Mouse (Mus musculus) stomach, embryonic 14.5 days (tissue): ENCODE measurements around the gene Slc39a7. TPM values are rescaled to one million over a fixed set of nuclear protein-coding genes. Genes with fewer than 3 reads are reported as not detected.
A peak's percentile ranks its signal among the peaks of the same experiment; 100 is the strongest.

Experiments
- ATAC-seq: fragments of 200-750 bp; cut with Nextera tagmentation; 2 replicates; pipeline ENCODE4 v1.8.0; 2017; ENCODE audit warnings: low read depth, moderate TSS enrichment; ENCODE audit not compliant: insufficient number of reproducible peaks, insufficient read depth, low FRiP score
- H3K27ac ChIP-seq: fragments of 300-500 bp; sonication (generic); 2 replicates; pipeline ENCODE4 v1.5.1; 2014; ENCODE audit warnings: mild to moderate bottlenecking, low read length, moderate library complexity, mixed read lengths
- H3K27me3 ChIP-seq: fragments of 300-500 bp; sonication (generic); 2 replicates; pipeline ENCODE4 v1.6.1; 2014; ENCODE audit warnings: low read length, control low read depth, mixed read lengths; ENCODE audit not compliant: control insufficient read depth, insufficient read depth
- H3K36me3 ChIP-seq: fragments of 300-500 bp; sonication (generic); 2 replicates; pipeline ENCODE4 v1.6.1; 2014; ENCODE audit warnings: mild to moderate bottlenecking, control low read depth, low read length, moderate library complexity, mixed read lengths; ENCODE audit not compliant: control insufficient read depth, insufficient read depth
- H3K4me1 ChIP-seq: fragments of 300-500 bp; sonication (generic); 2 replicates; pipeline ENCODE4 v1.6.1; 2014; ENCODE audit warnings: low read length, control low read depth, mixed read lengths; ENCODE audit not compliant: control insufficient read depth, insufficient read depth
- H3K4me2 ChIP-seq: fragments of 300-500 bp; sonication (generic); replicated peaks from 2 replicates; pipeline ENCODE4 v1.6.1; 2014; ENCODE audit warnings: low read depth, low read length, control low read depth
- H3K4me3 ChIP-seq: fragments of 300-500 bp; sonication (generic); 2 replicates; pipeline ENCODE4 v1.5.1; 2014; ENCODE audit warnings: low read depth, low read length, control low read depth
- H3K9ac ChIP-seq: fragments of 300-500 bp; sonication (generic); replicated peaks from 2 replicates; pipeline ENCODE4 v1.6.1; 2014; ENCODE audit warnings: low read depth, mild to moderate bottlenecking, control low read depth, low read length, moderate library complexity, mixed read lengths
- H3K9me3 ChIP-seq: fragments of 300-500 bp; sonication (generic); 2 replicates; pipeline ENCODE4 v1.6.1; 2016; ENCODE audit warnings: low read depth, low read length, control low read depth; ENCODE audit not compliant: control insufficient read depth
- WGBS: fragments of 180-500 bp; shearing (Covaris S2); extraction: QIAGEN DNeasy Blood & Tissue Kit; methylation state at CpG from one replicate; pipeline ENCODE4 v1.1.7; 2014; 5-methylcytosine and 5-hydroxymethylcytosine counted together
- polyA plus RNA-seq: library from polyadenylated mRNA; unstranded; fragments of >200 nt; fragmentation: Nextera tagmentation; extraction: Ambion mirVana; gene quantifications from 2 replicates; pipeline ENCODE4 v1.2.1, GENCODE M21; 2014

The Slc39a7 gene
- polyA plus RNA-seq, 1 experiment from 2014 or later = 81.3 TPM

- H3K9ac ChIP-seq = no peak overlapping the region
- no peaks in the 10 kb centered on the region for H3K9me3 ChIP-seq
- 73% methylated on average over 17 of the region's 17 CpGs for WGBS
- peaks cover 19% of the 10 kb centered on the region for H3K36me3 ChIP-seq
- H3K4me2 ChIP-seq = peak overlapping the region; percentile 96
- no peaks in the 10 kb centered on the region for H3K27me3 ChIP-seq
- no peak for ATAC-seq
- peaks cover 47% of the 10 kb centered on the region for H3K4me1 ChIP-seq
- H3K4me3 ChIP-seq = peak overlapping the region; percentile 61; the same call in 1 of the 2 replicates
- peak overlapping the region; percentile 56; the same call in 1 of the 2 replicates for H3K27ac ChIP-seq
These were observed 2.9 kb downstream of the Slc39a7 start for GRCm38 (mm10) chr17:34028501-34029149.

- ATAC-seq = peak; percentile 82
- peaks cover 41% of the 10 kb centered on the region for H3K4me1 ChIP-seq
- H3K27ac ChIP-seq = peak within 1 kb of the TSS; percentile 56
- H3K9ac ChIP-seq = peak within 1 kb of the TSS; percentile 55
- H3K4me2 ChIP-seq = peak within 1 kb of the TSS; percentile 96
- under 1% methylated on average over 49 of the region's 49 CpGs for WGBS
- peak within 1 kb of the TSS; percentile 61 for H3K4me3 ChIP-seq
- no peaks in the 10 kb centered on the region for H3K27me3 ChIP-seq
- peaks cover 19% of the 10 kb centered on the region for H3K36me3 ChIP-seq
- H3K9me3 ChIP-seq = no peaks in the 10 kb centered on the region
These were observed 3.7 kb downstream of the Slc39a7 start, which contains the start of gene H2-Ke6 for GRCm38 (mm10) chr17:34027656-34028223. Gene H2-Ke6 (minus strand): TSS chr17:34028060.

GRCm38 (mm10) chr17:34026917-34027655, 4.4 kb downstream of the Slc39a7 start:
- peak overlapping the region; percentile 96 for H3K4me2 ChIP-seq
- 8% methylated on average over 36 of the region's 36 CpGs for WGBS
- peaks cover 39% of the 10 kb centered on the region for H3K4me1 ChIP-seq
- H3K36me3 ChIP-seq = peaks cover 19% of the 10 kb centered on the region
- no peak for ATAC-seq
- peak overlapping the region; percentile 61 for H3K4me3 ChIP-seq
- no peaks in the 10 kb centered on the region for H3K9me3 ChIP-seq
- H3K9ac ChIP-seq = peak overlapping the region; percentile 55
- no peaks in the 10 kb centered on the region for H3K27me3 ChIP-seq
- peak overlapping the region; percentile 56 for H3K27ac ChIP-seq

GRCm38 (mm10) chr17:34026221-34026620, 5.3 kb downstream of the Slc39a7 start:
- Histone ChIP-seq H3K36me3 (peaks cover 24% of the 10 kb centered on the region), H3K4me3 (0 out of 2 replicates have a peak overlapping the region, but pooled peaks have one; percentile 90), H3K27ac (no peak overlapping the region), H3K9ac (no peak overlapping the region), H3K9me3 (no peaks in the 10 kb centered on the region), H3K4me1 (peaks cover 39% of the 10 kb centered on the region), H3K27me3 (no peaks in the 10 kb centered on the region), H3K4me2 (no peak overlapping the region)
- WGBS = 42% methylated on average over 2 of the region's 2 CpGs
- no peak for ATAC-seq

- H3K9me3 ChIP-seq = no peaks in the 10 kb centered on the region
- H3K4me3 ChIP-seq = peak overlapping the region; percentile 90
- no peak for ATAC-seq
- no peaks in the 10 kb centered on the region for H3K27me3 ChIP-seq
- H3K9ac ChIP-seq = no peak overlapping the region; the same call in 1 of the 2 replicates
- no peak overlapping the region for H3K27ac ChIP-seq
- H3K4me2 ChIP-seq = peak overlapping the region; percentile 94
- 14% methylated on average over 7 of the region's 7 CpGs for WGBS
- peaks cover 24% of the 10 kb centered on the region for H3K36me3 ChIP-seq
- peaks cover 39% of the 10 kb centered on the region for H3K4me1 ChIP-seq
These were observed 5.7 kb downstream of the Slc39a7 start for GRCm38 (mm10) chr17:34025756-34026151.

- ATAC-seq = peak; percentile 13; the same call in 1 of the 2 replicates
- peaks cover 23% of the 10 kb centered on the region for H3K36me3 ChIP-seq
These were observed 6.4 kb downstream of the Slc39a7 start for GRCm38 (mm10) chr17:34024861-34025755.

GRCm38 (mm10) chr17:34024317-34024821, 7.1 kb downstream of the Slc39a7 start, which contains the start of gene Ring1:
Gene Ring1 (minus strand): TSS chr17:34024680.
- no peaks in the 10 kb centered on the region for H3K9me3 ChIP-seq
- peak within 1 kb of the TSS; percentile 90 for H3K27ac ChIP-seq
- whole genome bisulfite sequencing = 2% methylated on average over 48 of the region's 58 CpGs
- peak within 1 kb of the TSS; percentile 90 for H3K4me3 ChIP-seq
- H3K36me3 ChIP-seq = peaks cover 16% of the 10 kb centered on the region
- H3K9ac ChIP-seq = peak within 1 kb of the TSS; percentile 87
- ATAC-seq = peak; percentile 71
- H3K4me1 ChIP-seq = peaks cover 27% of the 10 kb centered on the region
- peak within 1 kb of the TSS; percentile 94 for H3K4me2 ChIP-seq
- no peaks in the 10 kb centered on the region for H3K27me3 ChIP-seq

More at GRCm38 (mm10) chr17:34024861-34025755, 6.4 kb downstream of the Slc39a7 start:
- Histone ChIP-seq H3K27ac (peak overlapping the region; percentile 90), H3K9ac (peak overlapping the region; percentile 87), H3K27me3 (no peaks in the 10 kb centered on the region), H3K9me3 (no peaks in the 10 kb centered on the region), H3K4me2 (peak overlapping the region; percentile 94), H3K4me1 (peaks cover 32% of the 10 kb centered on the region), H3K4me3 (peak overlapping the region; percentile 90)
- WGBS = under 1% methylated on average over 55 of the region's 57 CpGs
